Mouse (Mus musculus) spleen, adult 18-20 months (tissue): ENCODE results near the gene Rack1.
"Not testable (repeated sequence)": the region's sequence is repeated elsewhere in the genome, so short reads cannot be mapped to it uniquely, and the experiment has no call there.

Source experiments
- DNase-seq, 2 experiments: peaks; one replicate each; pipeline ENCODE4 v3.0.0; 2022; ENCODE audit warnings: mixed read lengths in 2 of 2

Rack1 gene

GRCm38 (mm10) chr11:48799921-48800701 is at the start of gene Rack1:
Gene Rack1 (plus strand): TSS chr11:48800332.
- DNase-seq = peak; percentile 76 to 82

- DNase-seq = no peak
Observed at GRCm38 (mm10) chr11:48750428-48750827, 49.7 kb upstream of the Rack1 start.

GRCm38 (mm10) chr11:48753534-48753933 is 46.6 kb upstream of the Rack1 start:
- DNase-seq = not testable (repeated sequence)

- DNase-seq = no peak
Observed at GRCm38 (mm10) chr11:48759021-48759420, 41.1 kb upstream of the Rack1 start.

GRCm38 (mm10) chr11:48764119-48764518 is 36.0 kb upstream of the Rack1 start:
- no peak for DNase-seq

- no peak for DNase-seq
Observed at GRCm38 (mm10) chr11:48767195-48767876, 32.8 kb upstream of the Rack1 start.

GRCm38 (mm10) chr11:48771691-48772090 is 28.4 kb upstream of the Rack1 start:
- peak in 1 of 2 experiments; percentile 41 for DNase-seq

- peak in 1 of 2 experiments; percentile 45 for DNase-seq
Observed at GRCm38 (mm10) chr11:48774443-48775298, 25.5 kb upstream of the Rack1 start.

GRCm38 (mm10) chr11:48775483-48775882 is 24.6 kb upstream of the Rack1 start:
- DNase-seq = no peak

GRCm38 (mm10) chr11:48776664-48777063 is 23.5 kb upstream of the Rack1 start:
- DNase-seq = no peak

GRCm38 (mm10) chr11:48777303-48777702 is 22.8 kb upstream of the Rack1 start:
- DNase-seq = no peak

GRCm38 (mm10) chr11:48779450-48779849 is 20.7 kb upstream of the Rack1 start:
- DNase-seq = peak in 1 of 2 experiments; percentile 47

- no peak for DNase-seq
Observed at GRCm38 (mm10) chr11:48782243-48782642, 17.9 kb upstream of the Rack1 start.

- peak; percentile 65 to 68 for DNase-seq
Observed at GRCm38 (mm10) chr11:48787455-48788211, 12.5 kb upstream of the Rack1 start.

- peak; percentile 54 to 77 for DNase-seq
Observed at GRCm38 (mm10) chr11:48788311-48789089, 11.6 kb upstream of the Rack1 start.

GRCm38 (mm10) chr11:48789215-48789614 is 10.9 kb upstream of the Rack1 start:
- DNase-seq = no peak

GRCm38 (mm10) chr11:48789973-48790823 is 9.9 kb upstream of the Rack1 start:
- DNase-seq = peak; percentile 69 to 89

GRCm38 (mm10) chr11:48790946-48791345 is 9.2 kb upstream of the Rack1 start:
- no peak for DNase-seq

- DNase-seq = not testable (repeated sequence)
Observed at GRCm38 (mm10) chr11:48791894-48792293, 8.2 kb upstream of the Rack1 start.

- no peak for DNase-seq
Observed at GRCm38 (mm10) chr11:48793184-48793583, 6.9 kb upstream of the Rack1 start.
